In genomic region chr16:29945376-29945890, GRCm38 (mm10) we compare ENCODE assay signal across 8 mouse cellular contexts.
DNase-seq lines count a peak whose midpoint lies in the region; ATAC-seq lines count a peak whose summit lies in the region.

No protein-coding gene starts in this region.

- peaks cover 19% of the 10 kb centered on the region for H3K27me3 ChIP-seq in forebrain, embryonic 12.5 days
- H3K27me3 ChIP-seq in hindbrain, embryonic 12.5 days, result peaks cover 27% of the 10 kb centered on the region
- no peaks in the 10 kb centered on the region; the same call in 1 of the 2 replicates for H3K27me3 ChIP-seq in liver, embryonic 11.5 days (replicated peaks; ENCODE audit: control insufficient read depth, insufficient read depth, low read length)

- peaks cover 17% of the 10 kb centered on the region for H3K4me1 ChIP-seq in forebrain, embryonic 12.5 days
- peaks cover 13% of the 10 kb centered on the region for H3K4me1 ChIP-seq in hindbrain, embryonic 12.5 days
- peaks cover 19% of the 10 kb centered on the region for H3K4me1 ChIP-seq in liver, embryonic 11.5 days (replicated peaks; ENCODE audit: control insufficient read depth, insufficient read depth, low read length)

- DNase-seq in thymus, postnatal 4 days, result peak; percentile 21
- DNase-seq in thymus, postnatal 25 days, result no peak
- no peak for DNase-seq in liver, embryonic 11.5 days (ENCODE audit: low spot score)
- peak; percentile 38 for DNase-seq in monocyte, adult 2 months (ENCODE audit: low read depth in 1 of 2, low spot score in 2 of 2)
- DNase-seq in ovary, postnatal 14 days (ENCODE audit: low spot score), result no peak
- DNase-seq in cerebellum, postnatal 10 days, result no peak

- H3K36me3 ChIP-seq in forebrain, embryonic 12.5 days (replicated peaks), result no peaks in the 10 kb centered on the region
- H3K36me3 ChIP-seq in hindbrain, embryonic 12.5 days, result no peaks in the 10 kb centered on the region
- no peaks in the 10 kb centered on the region for H3K36me3 ChIP-seq in liver, embryonic 11.5 days (ENCODE audit: control insufficient read depth, insufficient read depth, low read length)

- WGBS in forebrain, embryonic 12.5 days, result 12% methylated on average over 9 of the region's 9 CpGs
- WGBS in hindbrain, embryonic 12.5 days, result 23% methylated on average over 9 of the region's 9 CpGs
- 8% methylated on average over 9 of the region's 9 CpGs for WGBS in liver, embryonic 11.5 days

- peak overlapping the region; percentile 63 for H3K9ac ChIP-seq in forebrain, embryonic 12.5 days
- H3K9ac ChIP-seq in hindbrain, embryonic 12.5 days, result peak overlapping the region; percentile 50
- peak overlapping the region; percentile 55; the same call in 1 of the 2 replicates for H3K9ac ChIP-seq in liver, embryonic 11.5 days (ENCODE audit: low read depth, low read length)

- H3K4me3 ChIP-seq in forebrain, embryonic 12.5 days (replicated peaks), result peak overlapping the region; percentile 39
- H3K4me3 ChIP-seq in hindbrain, embryonic 12.5 days, result peak overlapping the region; percentile 37
- H3K4me3 ChIP-seq in liver, embryonic 11.5 days (ENCODE audit: low read depth, low read length), result peak overlapping the region; percentile 42

- H3K4me2 ChIP-seq in forebrain, embryonic 12.5 days, result peak overlapping the region; percentile 84
- peak overlapping the region; percentile 74 for H3K4me2 ChIP-seq in hindbrain, embryonic 12.5 days (replicated peaks)
- H3K4me2 ChIP-seq in liver, embryonic 11.5 days, result peak overlapping the region; percentile 78

- H3K9me3 ChIP-seq in forebrain, embryonic 12.5 days, result no peaks in the 10 kb centered on the region
- no peaks in the 10 kb centered on the region for H3K9me3 ChIP-seq in hindbrain, embryonic 12.5 days (replicated peaks)
- H3K9me3 ChIP-seq in liver, embryonic 11.5 days (ENCODE audit: control insufficient read depth, low read length), result no peaks in the 10 kb centered on the region

- H3K27ac ChIP-seq in forebrain, embryonic 12.5 days, result peak overlapping the region; percentile 74
- H3K27ac ChIP-seq in hindbrain, embryonic 12.5 days, result peak overlapping the region; percentile 18; the same call in 1 of the 2 replicates
- H3K27ac ChIP-seq in liver, embryonic 11.5 days (ENCODE audit: low read depth, low read length), result peak overlapping the region; percentile 47; the same call in 1 of the 2 replicates

- ATAC-seq in forebrain, embryonic 12.5 days (ENCODE audit: low FRiP score), result 0 out of 2 replicates have a peak, but pooled peaks have one; percentile 37
- 0 out of 2 replicates have a peak, but pooled peaks have one; percentile 30 for ATAC-seq in hindbrain, embryonic 12.5 days (ENCODE audit: low FRiP score)
- no peak for ATAC-seq in liver, embryonic 11.5 days (replicated peaks; ENCODE audit: low FRiP score)

Comparison
In these comparisons a context has a peak if more than half of its experiments do, and no peak if none do; other contexts are left out.
1. DNase-seq: peak in thymus, postnatal 4 days (single experiment) and monocyte, adult 2 months (2 of 2); none in thymus, postnatal 25 days (single experiment), liver, embryonic 11.5 days (single experiment), ovary, postnatal 14 days (single experiment) and cerebellum, postnatal 10 days (0 of 2).
2. H3K27ac ChIP-seq: peak in every context shown above with its lines; median percentile 74 in forebrain, embryonic 12.5 days; 47 in liver, embryonic 11.5 days; 18 in hindbrain, embryonic 12.5 days.
3. Peak in every context shown above with its lines, with median percentiles within 50 percentile points of each other: H3K4me2 ChIP-seq, H3K4me3 ChIP-seq and H3K9ac ChIP-seq.